Mouse (Mus musculus) spleen, adult 2 months (tissue): Measurements from ENCODE around the gene Ucn3. TPM values are rescaled to one million over a fixed set of nuclear protein-coding genes. Genes with fewer than 3 reads are reported as not detected.

Source experiments
- DNase-seq, 2 experiments: peaks; one replicate each; pipeline versions ENCODE4 v3.0.0 to v3.0.0-alpha.2; 2012 to 2021; ENCODE audit warnings: low spot score in 2 of 2, low read depth in 1 of 2
- H3K27ac ChIP-seq: fragments of 200-500 bp; 2 replicates; pipeline ENCODE4 v1.5.1; 2012; ENCODE audit warnings: low read length, inconsistent platforms; ENCODE audit not compliant: insufficient read depth
- H3K27me3 ChIP-seq: fragments of 200-500 bp; 2 replicates; pipeline ENCODE4 v1.6.1; 2012; ENCODE audit warnings: mild to moderate bottlenecking, moderate library complexity, low read length, inconsistent platforms; ENCODE audit not compliant: control insufficient read depth, insufficient read depth
- H3K36me3 ChIP-seq: fragments of 200-500 bp; 2 replicates; pipeline ENCODE4 v1.6.1; 2012; ENCODE audit warnings: mild to moderate bottlenecking, low read length, inconsistent platforms; ENCODE audit not compliant: control insufficient read depth, insufficient read depth
- H3K4me1 ChIP-seq: fragments of 200-500 bp; 2 replicates; pipeline ENCODE4 v1.6.1; 2011; ENCODE audit warnings: inconsistent platforms; ENCODE audit not compliant: control insufficient read depth, insufficient read depth, insufficient read length
- H3K4me3 ChIP-seq: fragments of 200-500 bp; 2 replicates; pipeline ENCODE4 v1.5.1; 2011; ENCODE audit warnings: mild to moderate bottlenecking, inconsistent platforms; ENCODE audit not compliant: insufficient read depth, insufficient read length; ENCODE audit errors: extremely low read depth
- CTCF ChIP-seq: fragments of 200-500 bp; IDR thresholded peaks from 2 replicates; pipeline ENCODE4 v1.5.1; 2011; ENCODE audit warnings: mild to moderate bottlenecking, inconsistent platforms; ENCODE audit not compliant: insufficient read depth, insufficient read length, insufficient replicate concordance; ENCODE audit errors: extremely low read depth
- POLR2A ChIP-seq: fragments of 200-500 bp; IDR thresholded peaks from 2 replicates; pipeline ENCODE4 v1.6.1; 2011; ENCODE audit warnings: low read depth, low read length, inconsistent platforms
- WGBS: fragments of 180-500 bp; shearing (Covaris S2); methylation state at CpG from one replicate; pipeline ENCODE4 v1.1.7; 2018; 5-methylcytosine and 5-hydroxymethylcytosine counted together
- polyA plus RNA-seq: library from polyadenylated mRNA; depleted of rRNA; stranded (reverse); fragments of >200 nt; gene quantifications from 2 replicates; pipeline ENCODE4 v1.2.3, GENCODE M21; 2012; rRNA removed

Ucn3 gene
- polyA plus RNA-seq, 1 experiment: not detected

DNA sequence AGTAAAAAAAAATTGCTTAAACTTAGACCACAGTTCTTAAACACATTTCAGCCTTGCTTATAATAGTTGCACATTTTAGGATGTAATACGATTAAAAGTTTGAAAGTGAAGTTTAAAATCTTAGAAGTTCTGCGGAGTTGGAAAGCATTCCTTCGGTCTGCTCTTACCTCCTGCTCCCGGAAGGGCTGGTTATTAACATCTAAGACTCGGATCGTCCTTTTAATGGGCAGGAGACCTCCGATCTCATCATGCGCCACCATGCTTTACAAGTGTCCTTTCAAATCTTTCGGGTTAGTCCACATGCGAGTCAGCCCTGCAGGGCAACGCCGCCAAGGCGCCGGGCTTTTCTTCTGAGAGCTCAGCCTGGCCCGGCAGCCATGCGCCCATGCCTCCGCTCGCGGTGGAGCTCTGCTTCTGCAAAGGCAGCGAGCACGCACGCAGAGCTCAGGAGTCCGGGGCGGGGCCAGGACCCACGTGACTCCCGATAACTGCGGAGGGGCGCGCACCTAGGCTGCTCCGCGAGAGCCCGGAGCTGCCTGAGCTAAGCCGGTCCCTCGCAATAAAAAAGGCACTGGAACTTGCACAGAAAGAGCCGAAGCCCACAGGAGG lies 51.9 kb downstream of the Ucn3 start:
- TF ChIP-seq POLR2A: peak; percentile 90
- no peak for TF ChIP-seq CTCF
- peak; percentile 73 to 91 for DNase-seq
- no peaks in the 10 kb centered on the region for H3K27me3 ChIP-seq
- H3K4me1 ChIP-seq: peaks cover 3% of the 10 kb centered on the region
- under 1% methylated on average over 35 of the region's 35 CpGs for WGBS
- H3K4me3 ChIP-seq: peak overlapping the region; percentile 66
- H3K36me3 ChIP-seq: peaks cover 3% of the 10 kb centered on the region
- peak overlapping the region; percentile 59 for H3K27ac ChIP-seq

DNA sequence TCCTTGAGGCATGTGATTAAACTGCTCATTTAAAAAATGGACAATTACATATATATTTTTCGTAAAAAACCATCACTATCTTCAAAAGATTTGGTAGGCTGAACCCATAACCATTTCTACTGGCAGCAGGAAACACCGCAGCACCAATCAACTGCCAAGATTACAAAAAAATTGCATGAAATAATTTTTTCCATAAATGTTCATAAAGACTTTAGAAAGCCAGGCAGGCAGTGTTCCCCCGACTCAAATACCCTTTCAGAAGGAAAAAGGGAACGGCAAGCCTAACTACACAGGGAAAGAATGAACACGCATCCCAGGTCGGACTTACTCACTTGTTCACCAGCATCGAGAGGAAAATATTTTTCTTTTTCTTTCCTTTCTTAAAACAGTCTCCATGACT lies 52.5 kb downstream of the Ucn3 start:
- peak overlapping the region; percentile 66 for H3K4me3 ChIP-seq

DNA sequence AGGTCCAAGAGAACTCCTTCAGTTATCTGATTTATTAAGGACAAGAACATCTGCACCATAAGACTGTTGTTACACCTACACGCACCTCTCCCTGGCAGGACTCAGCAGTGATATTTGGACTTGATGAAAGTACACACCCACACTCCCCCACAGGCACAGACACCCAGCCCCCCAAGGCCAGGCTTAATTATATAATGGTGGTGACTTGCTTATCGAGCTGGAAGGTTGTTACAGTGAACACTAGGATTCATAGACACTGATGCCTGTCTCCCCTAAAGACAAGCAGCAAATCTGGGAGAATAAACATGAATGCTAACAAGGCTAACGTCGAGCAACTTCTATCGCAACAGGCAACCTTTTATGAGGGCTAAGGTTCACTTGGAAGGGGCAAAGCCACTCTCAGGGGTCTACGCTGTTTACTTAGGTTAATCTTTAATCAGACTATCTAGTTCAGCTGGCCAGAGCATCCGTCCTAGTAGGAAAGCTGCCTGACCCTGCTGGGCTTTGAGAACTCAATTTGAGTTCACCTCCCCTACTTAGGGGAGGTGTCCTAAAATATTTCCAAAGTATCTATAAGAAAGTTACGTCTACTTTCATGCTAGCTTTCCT lies 53.6 kb downstream of the Ucn3 start:
- peaks cover 3% of the 10 kb centered on the region for H3K4me1 ChIP-seq
- no peaks in the 10 kb centered on the region for H3K27me3 ChIP-seq
- TF ChIP-seq POLR2A (no peak), CTCF (no peak)
- no peak overlapping the region for H3K4me3 ChIP-seq
- WGBS: 85% methylated on average over 8 of the region's 8 CpGs
- no peak overlapping the region for H3K27ac ChIP-seq
- DNase-seq: no peak
- H3K36me3 ChIP-seq: peaks cover 10% of the 10 kb centered on the region

More for the DNA sequence above, 52.5 kb downstream of the Ucn3 start:
- Histone ChIP-seq H3K27ac (no peak overlapping the region), H3K4me1 (peaks cover 3% of the 10 kb centered on the region), H3K27me3 (no peaks in the 10 kb centered on the region), H3K36me3 (peaks cover 6% of the 10 kb centered on the region)
- DNase-seq: no peak
- 13% methylated on average over 7 of the region's 7 CpGs for WGBS
- TF ChIP-seq CTCF (no peak), POLR2A (no peak)

Other genes with a start within 250 kb of the Ucn3 start
- 0.05 TPM in 1 of 2 replicates, not detected in the other for gene Calml3, start 141.0 kb downstream of the Ucn3 start, polyA plus RNA-seq
- not detected in 2 replicates for gene Calm4, start 107.6 kb downstream of the Ucn3 start, polyA plus RNA-seq
- gene Calm5, start 91.2 kb downstream of the Ucn3 start, polyA plus RNA-seq: not detected in 2 replicates
- gene Net1, start 27.1 kb downstream of the Ucn3 start, polyA plus RNA-seq: 6.1 and 7.6 TPM in 2 replicates
- not detected in 2 replicates for gene Tubal3, start 27.1 kb downstream of the Ucn3 start, polyA plus RNA-seq
- 0.16 and 0.18 TPM in 2 replicates for gene Akr1c14, start 103.7 kb upstream of the Ucn3 start, polyA plus RNA-seq
- gene Akr1c18, start 205.3 kb upstream of the Ucn3 start, polyA plus RNA-seq: not detected in 2 replicates
- 1.4 and 1.8 TPM in 2 replicates for gene Akr1c13, start 245.8 kb upstream of the Ucn3 start, polyA plus RNA-seq